Mouse (Mus musculus): ENCODE results near the gene Adcy6. TPM values are rescaled to one million over a fixed set of nuclear protein-coding genes. Genes with fewer than 3 reads are reported as not detected.

Gene Adcy6
- polyA plus RNA-seq, 1 experiment = 15.0 TPM

DNA sequence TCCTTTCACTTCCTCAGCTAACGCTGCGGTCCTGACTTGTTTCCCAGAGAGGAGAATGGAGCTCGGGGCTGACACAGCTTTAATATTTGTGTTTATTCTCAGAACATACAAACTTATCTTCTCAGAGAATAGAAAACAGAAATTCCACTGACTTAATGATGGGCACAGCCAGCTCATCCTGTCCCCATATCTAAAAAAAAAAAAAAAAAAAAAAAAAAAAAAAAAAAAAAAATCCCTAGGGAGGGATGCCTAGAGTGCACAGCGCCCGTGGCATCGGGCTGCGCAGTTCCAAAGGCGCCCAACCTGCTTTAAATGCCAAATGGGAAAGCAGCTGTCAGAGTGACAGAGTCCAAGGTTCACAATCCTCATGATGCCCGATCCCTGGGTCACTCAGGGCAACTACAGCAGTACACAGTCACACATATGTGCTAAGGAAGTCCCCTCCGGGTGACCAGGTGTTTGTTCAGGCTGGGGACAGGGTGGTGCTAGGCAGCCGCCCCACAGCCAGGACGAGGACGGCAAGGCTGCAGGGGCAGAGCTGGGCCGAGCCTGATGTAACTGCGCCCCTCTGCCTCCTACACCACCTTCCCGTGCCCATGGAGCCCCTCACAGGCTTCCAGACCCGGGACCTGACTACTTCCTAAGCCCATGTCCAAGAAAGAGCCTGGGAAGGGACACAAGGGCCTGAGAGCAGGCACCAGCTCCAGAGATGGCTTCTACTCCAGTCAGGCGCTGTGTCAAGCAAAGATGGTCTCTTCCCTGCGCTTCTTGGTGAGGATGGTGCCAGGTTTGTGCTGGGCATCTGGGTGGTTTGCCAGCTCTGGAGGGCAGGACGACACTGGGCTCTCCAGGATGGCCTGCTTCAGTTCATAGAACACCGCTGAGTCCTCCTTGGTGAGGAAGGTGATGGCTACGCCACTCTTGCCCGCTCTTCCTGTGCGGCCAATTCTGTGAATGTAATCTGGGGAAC is 35.5 kb upstream of the Adcy6 start:
- Histone ChIP-seq H3K36me3 (ENCODE audit: control insufficient read depth, insufficient read depth, low read length) (peaks cover 12% of the 10 kb centered on the region), H3K4me3 (ENCODE audit: control insufficient read depth, low read depth, low read length) (no peak overlapping the region), H3K4me1 (ENCODE audit: control insufficient read depth, insufficient read depth, low read length) (no peaks in the 10 kb centered on the region), H3K27ac (ENCODE audit: control insufficient read depth, insufficient read depth, low read depth, low read length) (no peak overlapping the region), H3K27me3 (ENCODE audit: control insufficient read depth, insufficient read depth, low read length) (no peaks in the 10 kb centered on the region)
- TF ChIP-seq CTCF (IDR thresholded peaks at IDR 0.05; ENCODE audit: control insufficient read depth, insufficient read depth, insufficient replicate concordance, low read depth, low read length) = no peak
- 0 out of 2 replicates have a peak, but pooled peaks have one; percentile 9 for TF ChIP-seq POLR2A (IDR thresholded peaks at IDR 0.05; ENCODE audit: control insufficient read depth, low read depth, low read length)

DNA sequence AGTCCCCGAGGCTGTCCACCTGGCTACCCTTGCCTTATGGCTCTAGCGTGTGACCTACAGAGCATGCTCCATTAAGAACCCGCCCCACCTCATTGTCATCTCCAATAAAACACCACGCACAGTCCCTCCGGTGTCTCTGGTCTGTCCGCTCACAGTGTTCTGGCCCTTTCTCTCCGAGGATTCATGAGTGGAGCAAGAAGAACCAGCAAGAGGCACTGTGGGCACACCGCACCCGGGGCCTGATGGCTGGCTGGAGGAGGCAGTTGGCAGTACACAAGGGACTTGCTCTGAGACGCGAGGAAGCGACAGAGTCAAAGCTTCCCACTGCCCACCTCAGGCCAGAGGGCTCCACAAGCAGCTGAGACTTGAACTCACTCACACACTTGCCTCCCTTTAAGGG is 34.5 kb upstream of the Adcy6 start:
- peaks cover 11% of the 10 kb centered on the region for H3K36me3 ChIP-seq (ENCODE audit: control insufficient read depth, insufficient read depth, low read length)
- no peak overlapping the region for H3K27ac ChIP-seq (ENCODE audit: control insufficient read depth, insufficient read depth, low read depth, low read length)
- TF ChIP-seq CTCF (IDR thresholded peaks at IDR 0.05; ENCODE audit: control insufficient read depth, insufficient read depth, insufficient replicate concordance, low read depth, low read length) (no peak), POLR2A (IDR thresholded peaks at IDR 0.05; ENCODE audit: control insufficient read depth, low read depth, low read length) (no peak)
- H3K4me1 ChIP-seq (ENCODE audit: control insufficient read depth, insufficient read depth, low read length) = no peaks in the 10 kb centered on the region
- H3K27me3 ChIP-seq (ENCODE audit: control insufficient read depth, insufficient read depth, low read length) = no peaks in the 10 kb centered on the region
- no peak overlapping the region for H3K4me3 ChIP-seq (ENCODE audit: control insufficient read depth, low read depth, low read length)

DNA sequence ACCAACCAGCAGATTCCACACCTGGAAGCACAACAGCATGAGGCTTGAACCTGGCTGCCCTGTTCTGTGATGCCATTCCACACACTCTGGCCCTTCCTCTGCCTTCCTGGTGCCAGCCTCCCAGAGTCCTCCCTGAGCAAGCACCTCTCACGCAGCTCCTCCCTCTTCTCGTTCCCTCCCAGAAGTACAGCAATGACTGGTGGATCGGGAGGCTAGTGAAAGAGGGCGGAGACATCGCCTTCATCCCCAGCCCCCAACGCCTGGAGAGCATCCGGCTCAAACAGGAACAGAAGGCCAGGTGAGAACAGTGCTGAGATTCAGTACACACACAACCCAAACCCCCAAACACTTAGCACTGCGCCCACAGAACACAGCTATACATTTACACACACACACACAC is 30.3 kb upstream of the Adcy6 start:
- TF ChIP-seq CTCF (IDR thresholded peaks at IDR 0.05; ENCODE audit: control insufficient read depth, insufficient read depth, insufficient replicate concordance, low read depth, low read length) (no peak), POLR2A (IDR thresholded peaks at IDR 0.05; ENCODE audit: control insufficient read depth, low read depth, low read length) (no peak)
- H3K27me3 ChIP-seq (ENCODE audit: control insufficient read depth, insufficient read depth, low read length) = no peaks in the 10 kb centered on the region
- no peak overlapping the region for H3K4me3 ChIP-seq (ENCODE audit: control insufficient read depth, low read depth, low read length)
- H3K36me3 ChIP-seq (ENCODE audit: control insufficient read depth, insufficient read depth, low read length) = no peaks in the 10 kb centered on the region; the same call in 1 of the 2 replicates
- peaks cover 4% of the 10 kb centered on the region for H3K4me1 ChIP-seq (ENCODE audit: control insufficient read depth, insufficient read depth, low read length)
- H3K27ac ChIP-seq (ENCODE audit: control insufficient read depth, insufficient read depth, low read depth, low read length) = no peak overlapping the region

DNA sequence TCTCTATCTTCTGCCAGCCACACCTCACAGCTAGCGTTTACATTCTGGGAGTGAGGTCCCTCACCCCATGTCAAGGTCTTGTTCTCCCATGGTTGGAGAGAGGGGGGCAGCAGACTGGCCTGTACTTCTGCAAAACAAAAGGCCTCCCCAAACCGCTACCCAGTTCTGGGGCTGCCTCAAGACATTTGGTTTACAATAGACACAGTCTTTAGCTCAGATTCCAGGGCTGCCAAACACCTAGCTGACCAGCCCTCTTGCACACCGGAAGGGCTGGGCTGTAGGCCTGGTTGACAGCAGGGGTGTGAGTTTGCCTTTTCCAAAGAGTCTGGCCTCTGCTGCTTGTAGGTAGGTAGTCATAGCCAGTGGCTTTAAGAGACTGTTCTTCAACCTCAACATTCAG is 27.3 kb upstream of the Adcy6 start:
- H3K36me3 ChIP-seq (ENCODE audit: control insufficient read depth, insufficient read depth, low read length) = no peaks in the 10 kb centered on the region
- TF ChIP-seq CTCF (IDR thresholded peaks at IDR 0.05; ENCODE audit: control insufficient read depth, insufficient read depth, insufficient replicate concordance, low read depth, low read length) = no peak
- TF ChIP-seq POLR2A (IDR thresholded peaks at IDR 0.05; ENCODE audit: control insufficient read depth, low read depth, low read length) = no peak
- H3K4me1 ChIP-seq (ENCODE audit: control insufficient read depth, insufficient read depth, low read length) = peaks cover 16% of the 10 kb centered on the region
- no peak overlapping the region for H3K27ac ChIP-seq (ENCODE audit: control insufficient read depth, insufficient read depth, low read depth, low read length)
- H3K4me3 ChIP-seq (ENCODE audit: control insufficient read depth, low read depth, low read length) = no peak overlapping the region
- H3K27me3 ChIP-seq (ENCODE audit: control insufficient read depth, insufficient read depth, low read length) = peaks cover 8% of the 10 kb centered on the region

DNA sequence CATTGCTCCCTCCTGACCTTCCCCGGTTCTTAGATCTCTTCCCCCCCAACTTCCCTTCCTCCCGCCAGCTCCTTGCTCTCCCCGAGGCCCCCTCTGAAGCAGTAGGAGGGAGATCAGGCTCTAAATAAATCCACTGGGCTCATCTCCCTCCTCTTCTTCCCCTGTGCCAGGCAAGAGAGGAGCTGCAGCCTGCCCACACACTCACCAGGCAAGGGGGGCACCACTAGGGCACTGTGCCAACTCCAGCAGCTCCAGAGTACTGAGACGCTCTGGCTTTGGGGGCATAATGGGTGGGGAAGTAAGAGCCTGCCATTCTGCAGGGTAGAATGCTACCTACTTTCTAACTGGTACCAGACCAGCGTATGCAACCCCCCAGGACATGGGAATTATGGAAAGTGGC is 26.6 kb upstream of the Adcy6 start:
- H3K4me1 ChIP-seq (ENCODE audit: control insufficient read depth, insufficient read depth, low read length) = peaks cover 22% of the 10 kb centered on the region
- H3K4me3 ChIP-seq (ENCODE audit: control insufficient read depth, low read depth, low read length) = no peak overlapping the region
- TF ChIP-seq CTCF (IDR thresholded peaks at IDR 0.05; ENCODE audit: control insufficient read depth, insufficient read depth, insufficient replicate concordance, low read depth, low read length) (no peak), POLR2A (IDR thresholded peaks at IDR 0.05; ENCODE audit: control insufficient read depth, low read depth, low read length) (no peak)
- no peaks in the 10 kb centered on the region for H3K36me3 ChIP-seq (ENCODE audit: control insufficient read depth, insufficient read depth, low read length)
- H3K27me3 ChIP-seq (ENCODE audit: control insufficient read depth, insufficient read depth, low read length) = peaks cover 9% of the 10 kb centered on the region
- H3K27ac ChIP-seq (ENCODE audit: control insufficient read depth, insufficient read depth, low read depth, low read length) = no peak overlapping the region

DNA sequence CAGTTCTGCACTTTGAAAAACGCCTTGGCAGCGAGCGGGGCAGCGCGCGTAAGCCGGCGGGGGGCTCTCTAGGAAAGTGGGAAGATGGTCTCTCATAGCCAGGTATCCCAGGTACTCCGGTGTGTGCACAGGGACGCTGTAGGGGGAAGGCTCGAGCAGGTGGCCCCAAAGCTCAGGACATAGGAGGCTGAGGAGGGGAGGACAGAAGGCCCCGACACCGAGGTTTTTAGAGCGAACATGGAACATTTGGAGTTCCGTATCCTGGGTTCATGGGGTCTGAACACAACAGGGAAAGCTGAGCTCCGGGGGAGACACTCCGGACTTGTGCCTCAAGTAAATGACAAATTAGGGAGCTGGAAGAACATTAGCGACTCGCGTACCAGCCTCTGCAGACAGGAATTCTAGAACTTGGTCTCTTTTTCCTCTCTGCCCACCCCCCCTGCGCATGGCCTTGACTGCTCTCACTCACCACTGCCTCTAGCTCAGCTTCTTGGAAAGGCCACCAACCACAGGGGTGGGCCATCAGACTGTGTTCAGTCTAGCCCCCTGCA is 25.5 kb upstream of the Adcy6 start:
- TF ChIP-seq POLR2A (IDR thresholded peaks at IDR 0.05; ENCODE audit: control insufficient read depth, low read depth, low read length) = no peak
- peaks cover 10% of the 10 kb centered on the region for H3K27me3 ChIP-seq (ENCODE audit: control insufficient read depth, insufficient read depth, low read length)
- H3K4me1 ChIP-seq (ENCODE audit: control insufficient read depth, insufficient read depth, low read length) = peaks cover 29% of the 10 kb centered on the region
- H3K27ac ChIP-seq (ENCODE audit: control insufficient read depth, insufficient read depth, low read depth, low read length) = no peak overlapping the region
- no peaks in the 10 kb centered on the region for H3K36me3 ChIP-seq (ENCODE audit: control insufficient read depth, insufficient read depth, low read length)
- H3K4me3 ChIP-seq (ENCODE audit: control insufficient read depth, low read depth, low read length) = no peak overlapping the region

DNA sequence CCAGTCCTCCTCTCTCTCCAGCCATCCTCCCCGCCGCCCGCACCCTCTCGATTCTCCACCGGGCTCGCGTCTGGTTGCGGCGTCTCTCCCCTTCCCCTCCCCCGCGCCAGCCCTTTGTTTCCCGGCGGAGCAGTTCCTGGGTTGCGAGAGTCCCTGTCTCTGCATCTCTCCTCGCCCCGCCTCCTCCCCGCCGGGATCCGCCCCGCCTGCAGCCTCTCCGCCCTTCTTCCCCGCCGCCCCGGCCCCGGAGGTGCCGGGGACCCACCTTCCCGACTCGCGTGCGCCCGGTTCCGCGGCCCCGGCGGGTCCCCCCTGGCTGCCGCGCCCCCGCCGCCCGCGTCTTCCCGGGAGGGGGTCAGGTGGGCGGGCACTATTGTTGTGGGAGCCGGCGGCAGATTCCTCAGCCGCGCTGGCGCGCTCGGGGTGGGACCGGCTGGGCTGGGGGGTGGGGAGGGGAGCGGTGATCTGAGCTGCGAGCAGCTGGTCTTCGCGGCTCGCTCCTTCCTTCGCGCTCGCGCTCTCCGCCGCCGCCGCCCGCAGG is 24.7 kb upstream of the Adcy6 start:
- Histone ChIP-seq H3K4me1 (ENCODE audit: control insufficient read depth, insufficient read depth, low read length) (peaks cover 29% of the 10 kb centered on the region), H3K27ac (ENCODE audit: control insufficient read depth, insufficient read depth, low read depth, low read length) (no peak overlapping the region), H3K4me3 (ENCODE audit: control insufficient read depth, low read depth, low read length) (peak overlapping the region; percentile 69), H3K36me3 (ENCODE audit: control insufficient read depth, insufficient read depth, low read length) (no peaks in the 10 kb centered on the region), H3K27me3 (ENCODE audit: control insufficient read depth, insufficient read depth, low read length) (peaks cover 10% of the 10 kb centered on the region)
- TF ChIP-seq CTCF (IDR thresholded peaks at IDR 0.05; ENCODE audit: control insufficient read depth, insufficient read depth, insufficient replicate concordance, low read depth, low read length) (no peak), POLR2A (IDR thresholded peaks at IDR 0.05; ENCODE audit: control insufficient read depth, low read depth, low read length) (no peak)

Data from testis, adult 2 months (tissue).